Mouse (Mus musculus) layer of hippocampus, adult 2 months (tissue): ENCODE data around the gene Cct2. TPM values are rescaled to one million over a fixed set of nuclear protein-coding genes. Genes with fewer than 3 reads are reported as not detected.
A peak's percentile ranks its signal among the peaks of the same experiment; 100 is the strongest.
"Not testable (repeated sequence)": the region's sequence is repeated elsewhere in the genome, so short reads cannot be mapped to it uniquely, and the experiment has no call there.

Source experiments
- DNase-seq, 2 experiments: peaks; one replicate each; pipeline ENCODE4 v3.0.0; 2022; ENCODE audit warnings: low spot score in 2 of 2
- H3K27ac ChIP-seq: fragments of 200-600 bp; 2 replicates; pipeline ENCODE4 v1.8.1; 2022
- H3K4me3 ChIP-seq: fragments of 200-600 bp; 2 replicates; pipeline ENCODE4 v1.8.1; 2022; ENCODE audit warnings: mild to moderate bottlenecking
- CTCF ChIP-seq: fragments of 200-600 bp; conservative IDR thresholded peaks from 2 replicates; pipeline ENCODE4 v1.8.1; 2022; ENCODE audit warnings: antibody characterized with exemption, mild to moderate bottlenecking, moderate library complexity
- total RNA-seq, 2 experiments: library from RNA; stranded (reverse); gene quantifications; 2 replicates each; pipeline ENCODE4 v1.2.3; 2021

Gene Cct2
- total RNA-seq, 2 experiments from 2014 or later: 167 to 176 TPM

GRCm38 (mm10) chr10:117089628-117090027, 26.0 kb upstream of the Cct2 start:
- peak; percentile 34; the same call in 1 of the 2 replicates for TF ChIP-seq CTCF
- Histone ChIP-seq H3K4me3 (no peak overlapping the region), H3K27ac (no peak overlapping the region)
- no peak for DNase-seq

DNA sequence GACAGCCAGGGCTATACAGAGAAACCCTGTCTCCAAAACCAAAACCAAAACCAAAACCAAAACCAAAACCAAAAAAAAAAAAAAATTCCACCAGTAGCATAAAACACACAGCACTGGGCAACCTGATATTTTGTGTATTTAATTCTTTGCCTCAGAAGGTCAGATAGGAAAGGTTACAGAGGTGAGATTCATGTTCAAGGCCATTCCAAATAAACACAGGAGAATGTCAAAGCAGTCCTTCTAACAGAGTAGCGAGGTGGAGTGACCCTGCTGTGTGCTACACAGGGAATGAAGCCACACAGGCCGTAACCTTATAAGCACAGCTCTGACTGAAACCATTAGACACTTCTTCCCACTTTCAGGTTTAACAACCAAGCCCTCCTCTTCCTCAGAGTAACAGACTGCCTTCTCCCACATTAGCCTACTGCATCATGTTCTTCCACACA, 18.3 kb upstream of the Cct2 start:
- no peak for TF ChIP-seq CTCF
- no peak overlapping the region for H3K27ac ChIP-seq
- H3K4me3 ChIP-seq: no peak overlapping the region
- no peak for DNase-seq

DNA sequence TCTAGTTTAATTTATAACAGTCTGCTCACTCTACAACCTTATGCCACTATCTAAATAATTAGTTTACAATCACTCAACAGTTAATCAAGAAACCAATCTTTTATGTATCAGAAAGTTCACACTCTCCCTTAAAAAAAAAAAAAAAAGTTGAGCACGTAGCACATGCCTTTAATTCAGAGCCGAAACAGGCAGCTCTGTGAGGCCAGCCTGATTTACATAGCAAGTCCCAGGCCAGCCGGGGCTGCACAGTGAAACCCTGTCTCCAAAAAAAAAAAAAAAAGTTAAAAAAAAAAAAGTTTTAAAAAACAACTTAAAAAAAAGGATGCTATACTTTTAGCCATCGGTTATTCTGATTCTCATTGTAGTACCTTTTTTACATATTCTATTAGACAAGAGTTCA, 17.7 kb upstream of the Cct2 start:
- no peak for DNase-seq
- TF ChIP-seq CTCF: no peak
- Histone ChIP-seq H3K4me3 (no peak overlapping the region), H3K27ac (no peak overlapping the region)

DNA sequence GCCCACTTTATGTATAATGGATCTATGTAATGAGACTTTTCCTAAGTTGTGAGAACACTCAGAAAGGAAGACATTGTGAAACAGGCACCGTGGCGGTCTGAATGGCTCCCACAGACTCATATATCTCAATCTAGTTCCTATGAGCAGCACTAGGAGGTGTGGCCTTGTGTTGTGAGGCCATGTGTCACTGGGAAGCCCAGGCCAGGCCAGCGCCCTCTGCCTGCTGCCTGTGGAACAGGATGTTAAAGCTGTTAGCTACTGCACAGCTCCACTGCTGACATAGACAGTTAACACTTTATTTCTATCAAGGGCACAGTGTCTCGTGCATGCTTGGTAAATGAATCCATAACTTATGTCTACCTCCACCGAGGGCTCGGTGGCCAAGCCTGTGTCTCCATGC, 14.7 kb upstream of the Cct2 start:
- H3K4me3 ChIP-seq: no peak overlapping the region
- H3K27ac ChIP-seq: no peak overlapping the region
- no peak for DNase-seq
- peak; percentile 69 for TF ChIP-seq CTCF

DNA sequence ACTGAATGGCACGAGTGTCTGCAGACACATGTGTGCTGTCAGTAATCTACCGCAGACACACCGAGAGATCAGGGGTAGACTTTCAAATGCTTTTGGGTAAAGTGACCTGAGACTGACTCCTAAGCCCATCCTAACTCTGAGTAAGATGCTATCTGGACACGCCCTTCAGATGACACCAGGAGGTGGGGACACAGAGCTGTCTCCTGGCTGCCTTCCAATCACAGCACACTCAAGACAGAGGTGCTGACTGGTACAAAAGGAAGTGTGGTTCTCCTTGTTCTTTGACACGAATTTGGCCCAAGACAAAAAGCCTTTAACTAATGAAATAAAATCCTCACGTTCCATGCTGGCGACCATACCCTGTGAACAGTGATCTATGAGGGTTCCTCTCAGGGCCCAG, 9.6 kb upstream of the Cct2 start:
- no peak for DNase-seq
- Histone ChIP-seq H3K27ac (no peak overlapping the region), H3K4me3 (no peak overlapping the region)
- no peak for TF ChIP-seq CTCF

DNA sequence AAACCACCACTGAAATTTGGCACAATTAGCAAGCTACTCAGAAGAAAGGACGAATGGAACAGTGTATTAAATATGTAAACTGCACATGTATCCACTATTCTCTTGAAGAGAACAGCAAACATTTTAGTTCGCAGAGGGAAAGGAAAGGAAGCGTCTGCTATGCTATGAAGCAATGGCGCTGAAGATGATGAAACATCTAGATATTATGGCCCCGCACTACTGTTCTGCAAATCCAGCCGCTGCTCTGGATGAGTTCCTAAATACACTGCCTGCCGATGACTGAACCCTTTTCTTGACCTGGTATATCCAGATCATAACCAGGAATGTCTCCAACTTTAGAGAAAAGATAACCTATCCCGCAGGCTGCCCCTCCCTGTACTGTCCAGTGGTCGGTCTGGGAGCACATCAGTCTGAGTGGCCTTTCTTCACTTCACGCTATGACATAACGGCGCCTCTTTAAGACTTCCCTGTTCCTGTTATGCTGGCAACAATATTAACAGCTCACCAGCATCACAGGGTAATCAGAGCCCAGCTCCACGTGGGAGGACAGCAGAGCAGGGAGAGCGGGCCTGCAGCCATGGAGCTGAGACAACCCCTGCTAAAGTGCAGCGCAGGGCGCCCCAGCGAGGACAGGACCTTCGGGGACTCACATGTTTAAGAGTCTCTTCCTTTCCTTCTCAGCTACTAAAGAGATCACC, 8.7 kb upstream of the Cct2 start:
- Histone ChIP-seq H3K27ac (no peak overlapping the region), H3K4me3 (no peak overlapping the region)
- TF ChIP-seq CTCF: no peak
- DNase-seq: no peak

DNA sequence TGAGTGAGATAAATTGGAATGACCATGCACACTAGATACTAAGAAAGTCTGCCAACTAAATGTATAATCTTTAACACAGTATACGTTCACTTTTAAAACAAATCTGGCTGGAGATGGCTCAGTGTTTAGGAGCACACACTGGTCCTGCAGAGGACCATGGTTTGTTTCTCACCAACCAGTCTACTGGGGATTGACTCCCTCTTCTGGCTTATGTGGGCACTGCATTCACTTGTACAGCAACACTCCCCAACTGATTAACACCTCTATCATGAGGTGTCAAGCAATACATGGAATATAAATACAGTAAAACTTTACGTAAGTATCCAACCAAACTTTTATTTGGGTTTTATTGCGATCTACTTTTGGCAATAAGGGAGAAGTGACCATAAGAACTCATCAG, 5.5 kb upstream of the Cct2 start:
- no peak for DNase-seq
- H3K4me3 ChIP-seq: no peak overlapping the region
- H3K27ac ChIP-seq: no peak overlapping the region
- peak; percentile 51 for TF ChIP-seq CTCF

DNA sequence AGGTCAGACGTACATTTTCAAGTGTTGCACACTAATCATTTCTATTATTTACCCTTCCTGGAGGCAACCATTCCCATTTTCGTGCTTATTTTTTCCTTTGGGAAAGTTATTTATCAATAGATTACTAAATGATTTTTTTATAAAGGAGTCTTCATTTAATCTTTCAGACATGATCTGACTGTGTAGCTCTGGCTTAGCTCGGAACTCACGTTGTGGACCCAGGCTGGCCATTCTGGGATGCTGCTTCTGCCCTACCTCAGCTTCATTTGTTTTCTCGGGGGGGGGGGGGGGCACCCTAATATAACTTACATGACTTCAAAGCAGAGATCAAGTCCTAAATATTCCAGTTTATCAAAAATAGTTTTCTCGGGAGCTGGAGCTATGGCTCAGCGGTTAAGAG, 462 bp upstream of the Cct2 start:
- H3K27ac ChIP-seq: peak overlapping the region; percentile 78
- H3K4me3 ChIP-seq: peak overlapping the region; percentile 79
- DNase-seq: no peak
- TF ChIP-seq CTCF: no peak

DNA sequence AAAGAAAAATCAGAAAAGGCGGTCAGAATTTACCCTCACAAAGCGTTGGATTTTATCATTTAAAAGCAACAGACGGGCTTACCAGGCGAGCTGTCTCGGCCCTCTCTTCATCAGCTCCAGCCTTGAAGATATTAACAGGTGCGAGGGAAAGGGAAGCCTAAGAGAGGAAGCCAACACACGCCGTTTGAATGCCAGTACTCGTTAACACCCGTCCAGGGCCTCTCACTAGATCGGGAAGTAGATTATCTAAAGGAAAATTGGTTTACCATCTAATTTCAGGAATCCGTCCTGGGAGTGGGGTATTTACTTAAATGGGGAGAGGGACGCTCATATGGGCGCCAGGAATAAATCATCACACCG, 740 bp downstream of the Cct2 start:
- peak overlapping the region; percentile 86 for H3K27ac ChIP-seq

GRCm38 (mm10) chr10:117055668-117056067, 7.9 kb downstream of the Cct2 start:
- no peak for DNase-seq
- H3K27ac ChIP-seq: no peak overlapping the region
- H3K4me3 ChIP-seq: no peak overlapping the region
- TF ChIP-seq CTCF: peak; percentile 61

More for the DNA sequence above, 740 bp downstream of the Cct2 start:
- peak overlapping the region; percentile 79 for H3K4me3 ChIP-seq
- no peak for DNase-seq
- TF ChIP-seq CTCF: no peak

GRCm38 (mm10) chr10:117049961-117050597, 13.5 kb downstream of the Cct2 start:
- H3K27ac ChIP-seq: no peak overlapping the region
- DNase-seq: no peak
- H3K4me3 ChIP-seq: no peak overlapping the region
- TF ChIP-seq CTCF: no peak

DNA sequence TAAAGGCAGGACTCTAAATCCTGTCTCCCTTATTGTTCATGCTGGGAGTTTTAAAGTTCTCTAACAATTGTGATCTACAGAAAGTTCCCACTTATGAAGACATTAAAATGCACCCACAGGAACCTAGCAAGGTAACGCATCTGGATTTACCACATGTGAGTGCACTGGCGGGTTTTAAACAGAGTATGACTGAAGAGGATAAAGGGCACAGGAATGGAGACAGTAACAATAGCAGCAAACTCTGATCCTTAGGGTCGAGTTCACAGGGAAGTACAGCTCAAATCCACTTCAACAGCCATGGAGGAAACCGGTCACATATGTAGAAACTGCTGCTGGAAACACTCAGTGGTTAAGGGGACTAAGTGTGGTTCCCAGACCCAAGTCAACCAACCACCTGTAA, 14.4 kb downstream of the Cct2 start:
- Histone ChIP-seq H3K27ac (no peak overlapping the region), H3K4me3 (no peak overlapping the region)
- no peak for TF ChIP-seq CTCF
- DNase-seq: no peak

DNA sequence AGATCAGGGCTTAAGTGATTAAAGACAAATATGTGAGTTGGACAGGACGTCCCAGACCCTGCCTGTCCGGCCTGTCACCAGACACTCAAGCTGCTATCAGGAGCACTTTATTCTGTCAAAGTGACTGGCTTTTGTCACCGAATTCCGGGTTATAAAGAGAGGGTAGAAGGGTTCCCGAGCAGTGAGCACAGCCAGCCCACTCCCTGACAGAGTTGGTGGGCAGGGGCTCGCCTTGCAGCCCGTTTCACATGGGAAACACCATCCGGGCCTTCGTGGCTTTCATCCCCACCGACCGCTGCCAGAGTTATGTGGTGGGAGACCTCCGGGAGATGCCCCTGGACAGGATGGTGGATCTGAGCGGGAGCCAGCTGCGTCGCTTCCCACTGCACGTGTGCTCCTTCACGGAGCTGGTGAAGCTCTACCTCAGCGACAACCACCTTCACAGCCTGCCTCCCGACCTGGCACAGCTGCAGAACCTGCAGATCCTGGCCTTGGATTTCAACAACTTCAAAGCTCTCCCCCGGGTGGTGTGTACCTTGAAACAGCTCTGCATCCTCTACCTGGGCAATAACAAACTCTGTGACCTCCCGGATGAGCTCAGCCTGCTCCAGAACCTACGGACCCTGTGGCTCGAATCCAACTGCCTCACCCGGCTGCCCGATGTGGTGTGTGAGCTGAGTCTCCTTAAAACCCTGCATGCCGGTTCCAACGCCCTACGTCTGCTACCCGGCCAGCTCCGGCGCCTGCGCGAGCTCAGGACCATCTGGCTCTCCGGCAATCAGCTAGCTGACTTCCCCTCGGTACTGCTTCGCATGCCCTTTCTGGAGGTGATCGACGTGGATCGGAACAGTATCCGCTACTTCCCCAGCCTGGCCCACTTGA, 18.2 kb downstream of the Cct2 start, which contains the start of gene Lrrc10:
Lrrc10 (plus strand) TSS at position 167 of the 882 bp plus-strand sequence.
- peak within 1 kb of the TSS; percentile 30 for H3K4me3 ChIP-seq
- no peak for TF ChIP-seq CTCF
- peak; percentile 50 to 60 for DNase-seq
- H3K27ac ChIP-seq: peak within 1 kb of the TSS; percentile 85

GRCm38 (mm10) chr10:117043497-117044166, 20.0 kb downstream of the Cct2 start:
- not testable (repeated sequence) for DNase-seq, H3K4me3 ChIP-seq, H3K27ac ChIP-seq
